Mouse (Mus musculus): ENCODE measurements around the gene Plxna1.

Plxna1 gene

DNA sequence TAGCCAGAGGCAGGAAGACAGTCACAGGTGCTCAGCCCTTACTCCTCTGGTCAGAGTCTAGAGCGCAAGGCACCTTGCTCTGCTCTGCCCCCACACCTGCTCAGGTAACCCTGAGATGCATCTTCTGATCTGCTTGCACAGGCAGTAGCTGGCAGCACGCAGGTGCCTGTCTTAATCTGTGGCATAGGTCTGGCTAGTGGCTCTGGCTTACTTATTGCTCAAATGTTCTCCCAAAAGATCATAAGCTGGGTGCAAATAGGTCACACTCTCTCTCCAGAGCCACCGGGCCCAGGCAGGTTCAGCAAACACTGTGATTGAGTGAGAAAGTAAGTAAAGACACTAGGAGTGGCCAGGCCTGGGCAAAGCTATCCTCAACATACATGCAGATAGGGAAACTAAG is 3.2 kb downstream of the Plxna1 start:
- TF ChIP-seq POU5F1 (IDR thresholded peaks at IDR 0.05; ENCODE audit: borderline replicate concordance, low read length) (no peak), NANOG (IDR thresholded peaks at IDR 0.05; ENCODE audit: borderline replicate concordance, low read length) (no peak), CTCF (conservative IDR thresholded peaks at IDR 0.05; ENCODE audit: low read length) (no peak)
- Histone ChIP-seq H3K27me3 (ENCODE audit: insufficient read depth, low read length) (peaks cover 26% of the 10 kb centered on the region), H3K4me3 (replicated peaks; ENCODE audit: low read length) (no peak overlapping the region), H3K4me1 (replicated peaks; ENCODE audit: low read depth, low read length) (peaks cover 82% of the 10 kb centered on the region), H3K9me3 (ENCODE audit: low read length) (no peaks in the 10 kb centered on the region), H3K36me3 (ENCODE audit: insufficient read depth, low read length) (peaks cover 33% of the 10 kb centered on the region)

GRCm38 (mm10) chr6:89355661-89356060 is 6.8 kb downstream of the Plxna1 start:
- no peaks in the 10 kb centered on the region for H3K9me3 ChIP-seq (ENCODE audit: low read length)
- peaks cover 62% of the 10 kb centered on the region for H3K36me3 ChIP-seq (ENCODE audit: insufficient read depth, low read length)
- no peak for TF ChIP-seq POU5F1 (IDR thresholded peaks at IDR 0.05; ENCODE audit: borderline replicate concordance, low read length)
- no peak for TF ChIP-seq NANOG (IDR thresholded peaks at IDR 0.05; ENCODE audit: borderline replicate concordance, low read length)
- no peak for TF ChIP-seq CTCF (conservative IDR thresholded peaks at IDR 0.05; ENCODE audit: low read length)
- no peak overlapping the region for H3K4me3 ChIP-seq (replicated peaks; ENCODE audit: low read length)
- H3K27me3 ChIP-seq (ENCODE audit: insufficient read depth, low read length) = peaks cover under 1% of the 10 kb centered on the region; the same call in 1 of the 2 replicates
- H3K4me1 ChIP-seq (replicated peaks; ENCODE audit: low read depth, low read length) = peaks cover 100% of the 10 kb centered on the region

GRCm38 (mm10) chr6:89354726-89355125 is 7.7 kb downstream of the Plxna1 start:
- H3K9me3 ChIP-seq (ENCODE audit: low read length) = no peaks in the 10 kb centered on the region

DNA sequence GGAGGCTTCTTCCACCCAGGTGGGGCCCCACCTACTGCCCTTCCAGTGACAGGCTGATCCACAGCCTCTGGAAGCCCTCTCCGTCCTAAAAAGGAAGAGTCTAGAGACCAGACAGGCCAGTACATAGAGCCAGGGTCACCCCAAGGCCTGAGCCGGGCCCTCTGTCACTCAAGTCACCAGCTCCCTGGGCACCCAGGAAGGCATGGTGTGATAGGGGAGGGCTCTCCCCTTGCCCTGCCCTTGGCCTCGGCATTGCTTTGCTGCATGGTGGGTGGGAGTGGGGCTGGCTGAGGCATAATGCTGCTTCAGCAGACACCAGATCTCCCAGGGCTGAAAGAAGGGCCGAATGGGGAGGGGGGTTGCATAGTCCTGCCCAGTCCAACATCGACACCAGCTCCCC is 8.3 kb downstream of the Plxna1 start:
- H3K36me3 ChIP-seq (ENCODE audit: insufficient read depth, low read length) = peaks cover 78% of the 10 kb centered on the region
- TF ChIP-seq NANOG (IDR thresholded peaks at IDR 0.05; ENCODE audit: borderline replicate concordance, low read length) (no peak), POU5F1 (IDR thresholded peaks at IDR 0.05; ENCODE audit: borderline replicate concordance, low read length) (no peak), CTCF (conservative IDR thresholded peaks at IDR 0.05; ENCODE audit: low read length) (no peak)
- H3K4me3 ChIP-seq (replicated peaks; ENCODE audit: low read length) = peak overlapping the region; percentile 10
- H3K9me3 ChIP-seq (ENCODE audit: low read length) = no peaks in the 10 kb centered on the region
- H3K27me3 ChIP-seq (ENCODE audit: insufficient read depth, low read length) = no peaks in the 10 kb centered on the region
- peaks cover 94% of the 10 kb centered on the region for H3K4me1 ChIP-seq (replicated peaks; ENCODE audit: low read depth, low read length)

More at GRCm38 (mm10) chr6:89354726-89355125, 7.7 kb downstream of the Plxna1 start:
- Histone ChIP-seq H3K4me1 (replicated peaks; ENCODE audit: low read depth, low read length) (peaks cover 100% of the 10 kb centered on the region), H3K4me3 (replicated peaks; ENCODE audit: low read length) (peak overlapping the region; percentile 10; the same call in 1 of the 2 replicates), H3K27me3 (ENCODE audit: insufficient read depth, low read length) (no peaks in the 10 kb centered on the region), H3K36me3 (ENCODE audit: insufficient read depth, low read length) (peaks cover 72% of the 10 kb centered on the region)
- TF ChIP-seq CTCF (conservative IDR thresholded peaks at IDR 0.05; ENCODE audit: low read length) (no peak), NANOG (IDR thresholded peaks at IDR 0.05; ENCODE audit: borderline replicate concordance, low read length) (no peak)

DNA sequence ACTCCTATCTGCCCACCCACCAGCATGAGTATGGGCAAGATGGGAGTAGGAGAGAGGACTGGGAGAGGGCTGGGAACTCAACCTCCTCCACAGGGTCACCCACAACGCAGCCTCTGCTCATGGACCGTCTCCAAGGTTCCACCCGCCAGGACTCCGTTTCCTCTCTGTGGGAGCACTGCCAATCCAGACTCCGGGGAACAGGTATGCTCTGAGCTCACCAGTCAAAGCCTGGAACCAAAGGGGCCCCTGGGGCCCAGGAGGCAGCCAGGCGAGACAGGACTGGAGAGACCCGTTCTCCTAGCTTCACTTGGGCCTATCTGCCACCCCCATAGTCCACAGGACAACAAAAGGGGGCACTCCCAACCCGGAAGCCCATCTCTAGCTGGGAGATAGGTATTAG is 9.3 kb downstream of the Plxna1 start:
- H3K9me3 ChIP-seq (ENCODE audit: low read length) = no peaks in the 10 kb centered on the region
- H3K27me3 ChIP-seq (ENCODE audit: insufficient read depth, low read length) = no peaks in the 10 kb centered on the region
- H3K4me3 ChIP-seq (replicated peaks; ENCODE audit: low read length) = no peak overlapping the region
- peaks cover 88% of the 10 kb centered on the region for H3K36me3 ChIP-seq (ENCODE audit: insufficient read depth, low read length)
- peaks cover 84% of the 10 kb centered on the region for H3K4me1 ChIP-seq (replicated peaks; ENCODE audit: low read depth, low read length)
- TF ChIP-seq CTCF (conservative IDR thresholded peaks at IDR 0.05; ENCODE audit: low read length) (no peak), POU5F1 (IDR thresholded peaks at IDR 0.05; ENCODE audit: borderline replicate concordance, low read length) (no peak), NANOG (IDR thresholded peaks at IDR 0.05; ENCODE audit: borderline replicate concordance, low read length) (no peak)

DNA sequence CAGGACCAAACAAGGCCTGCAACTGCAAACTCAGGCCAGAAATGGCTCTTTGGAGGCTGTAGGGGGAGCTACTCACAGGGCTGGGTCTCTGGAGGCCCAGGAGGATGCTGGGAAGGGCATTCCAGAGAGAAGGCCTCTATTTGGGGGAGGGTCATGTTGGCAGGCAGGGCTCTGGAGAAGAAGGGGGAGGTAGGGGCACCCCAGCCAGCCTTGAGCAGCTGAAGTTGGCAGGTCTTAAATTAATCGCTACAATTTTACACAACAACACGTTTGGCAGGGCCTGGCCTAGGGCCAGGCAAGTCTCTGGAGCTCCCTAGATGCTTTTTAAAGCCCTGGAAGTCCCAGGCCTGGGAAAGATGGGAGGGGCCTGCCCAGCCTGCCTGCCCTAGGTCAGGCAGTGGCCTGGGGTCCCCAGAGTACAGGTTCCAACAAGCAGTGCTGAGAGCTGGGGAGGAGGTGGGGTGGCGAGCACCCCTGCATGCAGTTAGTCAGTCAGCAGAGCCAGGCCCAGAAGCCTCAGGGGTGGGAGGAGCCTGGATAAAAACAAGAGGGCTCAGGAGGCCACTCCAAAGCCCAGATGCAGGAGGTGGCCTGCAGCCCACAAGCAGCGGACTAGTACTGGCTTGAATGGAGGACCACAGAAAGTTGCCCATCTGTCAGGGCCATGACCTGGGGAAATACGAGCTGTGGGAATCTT is 10.8 kb downstream of the Plxna1 start:
- Histone ChIP-seq H3K4me1 (replicated peaks; ENCODE audit: low read depth, low read length) (peaks cover 69% of the 10 kb centered on the region), H3K36me3 (ENCODE audit: insufficient read depth, low read length) (peaks cover 94% of the 10 kb centered on the region), H3K9me3 (ENCODE audit: low read length) (no peaks in the 10 kb centered on the region), H3K27me3 (ENCODE audit: insufficient read depth, low read length) (no peaks in the 10 kb centered on the region), H3K4me3 (replicated peaks; ENCODE audit: low read length) (peak overlapping the region; percentile 45)
- TF ChIP-seq POU5F1 (IDR thresholded peaks at IDR 0.05; ENCODE audit: borderline replicate concordance, low read length) (no peak), CTCF (conservative IDR thresholded peaks at IDR 0.05; ENCODE audit: low read length) (peak; percentile 37)

DNA sequence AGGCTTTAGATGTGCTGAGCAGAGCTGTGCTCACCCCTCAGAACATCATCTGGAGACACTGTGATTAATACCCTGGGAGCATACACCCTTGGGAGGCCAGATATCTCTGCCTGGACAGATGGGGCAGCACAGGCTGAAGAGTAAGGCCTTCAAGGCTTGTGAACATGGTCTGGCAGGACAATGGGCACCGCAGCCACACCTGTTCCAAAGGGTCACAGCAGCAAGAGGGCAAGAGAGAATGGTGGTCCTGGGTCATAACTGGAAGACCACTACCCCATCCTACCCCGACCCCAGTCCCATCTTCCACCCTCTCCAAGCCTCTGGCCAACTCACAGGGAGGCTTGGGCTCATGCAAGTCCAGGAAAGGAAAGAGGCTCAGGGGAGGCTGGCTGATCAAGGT is 11.9 kb downstream of the Plxna1 start:
- H3K4me3 ChIP-seq (replicated peaks; ENCODE audit: low read length) = 0 out of 2 replicates have a peak overlapping the region, but pooled peaks have one; percentile 45
- TF ChIP-seq POU5F1 (IDR thresholded peaks at IDR 0.05; ENCODE audit: borderline replicate concordance, low read length) (no peak), NANOG (IDR thresholded peaks at IDR 0.05; ENCODE audit: borderline replicate concordance, low read length) (no peak), CTCF (conservative IDR thresholded peaks at IDR 0.05; ENCODE audit: low read length) (no peak)
- H3K27me3 ChIP-seq (ENCODE audit: insufficient read depth, low read length) = no peaks in the 10 kb centered on the region
- H3K36me3 ChIP-seq (ENCODE audit: insufficient read depth, low read length) = peaks cover 94% of the 10 kb centered on the region
- H3K4me1 ChIP-seq (replicated peaks; ENCODE audit: low read depth, low read length) = peaks cover 66% of the 10 kb centered on the region
- H3K9me3 ChIP-seq (ENCODE audit: low read length) = no peaks in the 10 kb centered on the region

GRCm38 (mm10) chr6:89350037-89350515 is 12.3 kb downstream of the Plxna1 start:
- Histone ChIP-seq H3K27me3 (ENCODE audit: insufficient read depth, low read length) (no peaks in the 10 kb centered on the region), H3K36me3 (ENCODE audit: insufficient read depth, low read length) (peaks cover 91% of the 10 kb centered on the region), H3K4me1 (replicated peaks; ENCODE audit: low read depth, low read length) (peaks cover 66% of the 10 kb centered on the region), H3K9me3 (ENCODE audit: low read length) (no peaks in the 10 kb centered on the region), H3K4me3 (replicated peaks; ENCODE audit: low read length) (no peak overlapping the region)
- TF ChIP-seq POU5F1 (IDR thresholded peaks at IDR 0.05; ENCODE audit: borderline replicate concordance, low read length) = no peak
- no peak for TF ChIP-seq NANOG (IDR thresholded peaks at IDR 0.05; ENCODE audit: borderline replicate concordance, low read length)
- no peak for TF ChIP-seq CTCF (conservative IDR thresholded peaks at IDR 0.05; ENCODE audit: low read length)

GRCm38 (mm10) chr6:89348363-89348762 is 14.1 kb downstream of the Plxna1 start:
- Histone ChIP-seq H3K4me3 (replicated peaks; ENCODE audit: low read length) (no peak overlapping the region), H3K4me1 (replicated peaks; ENCODE audit: low read depth, low read length) (peaks cover 63% of the 10 kb centered on the region), H3K36me3 (ENCODE audit: insufficient read depth, low read length) (peaks cover 84% of the 10 kb centered on the region), H3K9me3 (ENCODE audit: low read length) (no peaks in the 10 kb centered on the region), H3K27me3 (ENCODE audit: insufficient read depth, low read length) (no peaks in the 10 kb centered on the region)
- TF ChIP-seq NANOG (IDR thresholded peaks at IDR 0.05; ENCODE audit: borderline replicate concordance, low read length) = no peak
- no peak for TF ChIP-seq POU5F1 (IDR thresholded peaks at IDR 0.05; ENCODE audit: borderline replicate concordance, low read length)
- TF ChIP-seq CTCF (conservative IDR thresholded peaks at IDR 0.05; ENCODE audit: low read length) = no peak
